Mouse (Mus musculus) gastrocnemius, adult 8-10 months (tissue): ENCODE data around the gene N4bp2. TPM values are rescaled to one million over a fixed set of nuclear protein-coding genes. Genes with fewer than 3 reads are reported as not detected.

Source experiments
- DNase-seq, 2 experiments: peaks; one replicate each; pipeline ENCODE4 v3.0.0; 2022; ENCODE audit warnings: low spot score in 2 of 2
- total RNA-seq, 4 experiments: library from RNA; stranded (reverse); gene quantifications; 2 replicates each; pipeline ENCODE4 v1.2.4; 2022

The N4bp2 gene
- total RNA-seq, 4 experiments from 2014 or later: 2.6 to 4.5 (median 3.8) TPM

GRCm38 (mm10) chr5:65826476-65826875 is 63.2 kb downstream of the N4bp2 start:
- no peak for DNase-seq

- DNase-seq: no peak
Measured at GRCm38 (mm10) chr5:65827102-65827501, 63.8 kb downstream of the N4bp2 start.

GRCm38 (mm10) chr5:65828261-65828660 is 64.9 kb downstream of the N4bp2 start:
- no peak for DNase-seq

GRCm38 (mm10) chr5:65829059-65829458 is 65.7 kb downstream of the N4bp2 start:
- no peak for DNase-seq

GRCm38 (mm10) chr5:65831917-65832618 is 68.7 kb downstream of the N4bp2 start:
- no peak for DNase-seq

GRCm38 (mm10) chr5:65833092-65833491 is 69.8 kb downstream of the N4bp2 start:
- DNase-seq: no peak

- no peak for DNase-seq
Measured at GRCm38 (mm10) chr5:65833766-65834498, 70.6 kb downstream of the N4bp2 start.

- no peak for DNase-seq
Measured at GRCm38 (mm10) chr5:65838053-65838452, 74.7 kb downstream of the N4bp2 start.

- DNase-seq: no peak
Measured at GRCm38 (mm10) chr5:65842947-65843346, 79.6 kb downstream of the N4bp2 start.

- no peak for DNase-seq
Measured at GRCm38 (mm10) chr5:65846534-65846933, 83.2 kb downstream of the N4bp2 start.

GRCm38 (mm10) chr5:65846958-65847357 is 83.6 kb downstream of the N4bp2 start:
- no peak for DNase-seq

GRCm38 (mm10) chr5:65847656-65848055 is 84.3 kb downstream of the N4bp2 start:
- DNase-seq: no peak

GRCm38 (mm10) chr5:65850765-65851164 is 87.4 kb downstream of the N4bp2 start:
- DNase-seq: no peak

- no peak for DNase-seq
Measured at GRCm38 (mm10) chr5:65854786-65855191, 91.5 kb downstream of the N4bp2 start.

- DNase-seq: no peak
Measured at GRCm38 (mm10) chr5:65855571-65855970, 92.2 kb downstream of the N4bp2 start.

- DNase-seq: no peak
Measured at GRCm38 (mm10) chr5:65856591-65857411, 93.5 kb downstream of the N4bp2 start.

GRCm38 (mm10) chr5:65857935-65858334 is 94.6 kb downstream of the N4bp2 start:
- no peak for DNase-seq

GRCm38 (mm10) chr5:65858355-65858754 is 95.0 kb downstream of the N4bp2 start:
- DNase-seq: no peak

- no peak for DNase-seq
Measured at GRCm38 (mm10) chr5:65858898-65859297, 95.6 kb downstream of the N4bp2 start.

- DNase-seq: no peak
Measured at GRCm38 (mm10) chr5:65859396-65859795, 96.1 kb downstream of the N4bp2 start.

GRCm38 (mm10) chr5:65860281-65861000 is 97.1 kb downstream of the N4bp2 start:
- DNase-seq: no peak
